Mouse (Mus musculus) embryonic facial prominence, embryonic 11.5 days (tissue): ENCODE data around the gene Map4k2. TPM values are rescaled to one million over a fixed set of nuclear protein-coding genes. Genes with fewer than 3 reads are reported as not detected.

ENCODE experiments used
- ATAC-seq: fragments of 200-750 bp; cut with Nextera tagmentation; replicated peaks from 2 replicates; pipeline ENCODE4 v1.8.0; 2017; ENCODE audit warnings: low read depth; ENCODE audit not compliant: insufficient number of reproducible peaks, low FRiP score, low TSS enrichment
- DNase-seq: peaks from one replicate; pipeline ENCODE4 v3.0.0-alpha.2; 2015; ENCODE audit warnings: low spot score
- H3K27ac ChIP-seq: fragments of 300-500 bp; sonication (generic); replicated peaks from 2 replicates; pipeline ENCODE4 v1.5.1; 2014; ENCODE audit warnings: mild to moderate bottlenecking, low read depth, low read length, control low read depth
- H3K27me3 ChIP-seq: fragments of 300-500 bp; sonication (generic); 2 replicates; pipeline ENCODE4 v1.6.1; 2014; ENCODE audit warnings: mild to moderate bottlenecking, low read length, moderate library complexity, mixed read lengths; ENCODE audit not compliant: control insufficient read depth, insufficient read depth
- H3K36me3 ChIP-seq: fragments of 300-500 bp; sonication (generic); replicated peaks from 2 replicates; pipeline ENCODE4 v1.6.1; 2014; ENCODE audit warnings: low read depth, mild to moderate bottlenecking, low read length, moderate library complexity, mixed read lengths; ENCODE audit not compliant: control insufficient read depth, insufficient read depth
- H3K4me1 ChIP-seq: fragments of 300-500 bp; sonication (generic); 2 replicates; pipeline ENCODE4 v1.6.1; 2014; ENCODE audit warnings: low read length, mixed read lengths; ENCODE audit not compliant: control insufficient read depth, insufficient read depth
- H3K4me2 ChIP-seq: fragments of 300-500 bp; sonication (generic); 2 replicates; pipeline ENCODE4 v1.6.1; 2014; ENCODE audit warnings: low read depth, mild to moderate bottlenecking, control low read depth, low read length, moderate library complexity
- H3K4me3 ChIP-seq: fragments of 300-500 bp; sonication (generic); 2 replicates; pipeline ENCODE4 v1.5.1; 2014; ENCODE audit warnings: low read depth, low read length, control low read depth
- H3K9ac ChIP-seq: fragments of 300-500 bp; sonication (generic); replicated peaks from 2 replicates; pipeline ENCODE4 v1.6.1; 2014; ENCODE audit warnings: mild to moderate bottlenecking, control low read depth, low read length
- H3K9me3 ChIP-seq: fragments of 300-500 bp; sonication (generic); replicated peaks from 2 replicates; pipeline ENCODE4 v1.6.1; 2016; ENCODE audit warnings: mild to moderate bottlenecking, low read length, inconsistent platforms, mixed read lengths; ENCODE audit not compliant: control insufficient read depth
- WGBS: fragments of 180-500 bp; shearing (Covaris S2); extraction: QIAGEN DNeasy Blood & Tissue Kit; methylation state at CpG from one replicate; pipeline ENCODE4 v1.1.7; 2014; 5-methylcytosine and 5-hydroxymethylcytosine counted together
- polyA plus RNA-seq: library from polyadenylated mRNA; unstranded; fragments of >200 nt; fragmentation: Nextera tagmentation; extraction: Ambion mirVana; gene quantifications from 2 replicates; pipeline ENCODE4 v1.2.1, GENCODE M21; 2014

Gene Map4k2
- polyA plus RNA-seq, 1 experiment from 2014 or later, result 5.6 TPM

GRCm38 (mm10) chr19:6351431-6352106, 10.6 kb downstream of the Map4k2 start:
- 62% methylated on average over 14 of the region's 14 CpGs for WGBS
- ATAC-seq (no peak), DNase-seq (no peak)
- no peak overlapping the region for H3K9ac ChIP-seq
- H3K27me3 ChIP-seq, result no peaks in the 10 kb centered on the region
- peaks cover 2% of the 10 kb centered on the region; the same call in 1 of the 2 replicates for H3K4me1 ChIP-seq
- no peak overlapping the region for H3K4me3 ChIP-seq
- no peak overlapping the region for H3K27ac ChIP-seq
- no peak overlapping the region for H3K4me2 ChIP-seq
- no peaks in the 10 kb centered on the region for H3K9me3 ChIP-seq
- H3K36me3 ChIP-seq, result peaks cover under 1% of the 10 kb centered on the region

DNA sequence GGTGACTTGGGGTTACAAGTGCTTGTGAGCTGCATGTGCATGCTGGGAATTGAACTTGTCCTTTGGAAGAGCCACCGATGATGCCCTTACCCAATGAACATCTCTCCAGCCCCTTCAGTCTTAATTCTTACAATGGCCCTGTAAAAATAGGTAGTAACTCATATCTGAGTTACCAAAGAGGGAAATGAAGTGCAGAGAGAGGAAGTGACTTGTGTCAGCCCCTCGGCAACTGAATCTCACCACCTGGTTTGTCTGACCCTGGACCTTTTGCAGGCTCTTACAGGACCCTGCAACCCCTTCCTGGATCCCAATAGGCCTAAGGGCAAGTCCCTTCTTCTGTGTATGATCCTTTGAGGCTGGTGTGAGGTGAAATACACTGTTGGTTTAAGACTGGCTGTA, 11.2 kb downstream of the Map4k2 start:
- H3K27ac ChIP-seq, result no peak overlapping the region
- no peak for ATAC-seq
- no peak for DNase-seq
- H3K9me3 ChIP-seq, result no peaks in the 10 kb centered on the region
- H3K4me2 ChIP-seq, result no peak overlapping the region
- WGBS, result 79% methylated on average over 2 of the region's 2 CpGs
- peaks cover 2% of the 10 kb centered on the region; the same call in 1 of the 2 replicates for H3K4me1 ChIP-seq
- no peaks in the 10 kb centered on the region; the same call in 1 of the 2 replicates for H3K36me3 ChIP-seq
- no peak overlapping the region for H3K9ac ChIP-seq
- no peaks in the 10 kb centered on the region for H3K27me3 ChIP-seq
- no peak overlapping the region for H3K4me3 ChIP-seq

- Histone ChIP-seq H3K4me1 (peaks cover 2% of the 10 kb centered on the region; the same call in 1 of the 2 replicates), H3K4me3 (no peak overlapping the region), H3K36me3 (no peaks in the 10 kb centered on the region; the same call in 1 of the 2 replicates), H3K27ac (no peak overlapping the region), H3K4me2 (no peak overlapping the region), H3K9me3 (no peaks in the 10 kb centered on the region), H3K9ac (no peak overlapping the region), H3K27me3 (no peaks in the 10 kb centered on the region)
- no peak for ATAC-seq
- DNase-seq, result no peak
- 80% methylated on average over 7 of the region's 7 CpGs for WGBS
These were observed 13.1 kb downstream of the Map4k2 start for GRCm38 (mm10) chr19:6354030-6354429.

DNA sequence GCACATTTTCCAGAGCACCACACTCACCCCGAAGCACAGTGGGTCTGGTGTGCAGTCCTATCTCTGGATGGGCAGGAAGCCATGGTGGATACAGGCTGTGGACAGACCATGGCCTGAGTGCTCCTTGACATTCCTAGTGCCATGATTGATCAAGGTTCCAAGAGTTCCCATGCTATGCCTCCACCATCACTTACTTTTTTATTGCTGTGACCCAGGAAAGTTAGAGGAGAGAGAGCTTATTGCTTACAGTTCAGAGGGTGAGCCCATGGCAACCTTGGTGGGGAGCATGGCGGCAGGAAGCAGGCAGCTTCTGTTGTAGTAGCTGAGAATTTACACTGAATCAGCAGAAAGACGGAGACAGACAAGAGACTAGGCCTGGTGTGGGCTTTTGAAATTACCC, 20.4 kb downstream of the Map4k2 start:
- 91% methylated on average over 3 of the region's 3 CpGs for WGBS
- Histone ChIP-seq H3K36me3 (no peaks in the 10 kb centered on the region), H3K4me3 (no peak overlapping the region), H3K27me3 (no peaks in the 10 kb centered on the region), H3K4me1 (no peaks in the 10 kb centered on the region), H3K9me3 (no peaks in the 10 kb centered on the region), H3K27ac (no peak overlapping the region), H3K9ac (no peak overlapping the region), H3K4me2 (no peak overlapping the region)
- no peak for ATAC-seq
- DNase-seq, result no peak

DNA sequence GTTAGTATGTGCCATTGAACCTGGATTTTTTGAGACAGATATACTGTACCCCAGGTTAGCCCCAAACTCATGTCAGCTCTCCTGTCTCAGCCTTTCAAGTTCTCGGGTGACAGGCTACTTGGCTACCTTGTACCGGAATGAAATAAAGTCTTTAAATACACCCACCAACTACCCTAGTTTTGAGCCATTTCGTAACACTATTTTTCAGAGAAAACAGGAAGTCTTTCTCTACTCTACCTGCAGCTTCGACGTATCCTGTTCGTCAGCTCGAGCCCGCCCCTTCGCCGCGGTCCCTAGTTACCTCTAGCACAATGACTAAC, 22.1 kb downstream of the Map4k2 start:
- no peaks in the 10 kb centered on the region for H3K4me1 ChIP-seq
- peaks cover 9% of the 10 kb centered on the region for H3K36me3 ChIP-seq
- DNase-seq, result no peak
- no peak; the same call in 1 of the 2 replicates for ATAC-seq
- no peak overlapping the region for H3K27ac ChIP-seq
- H3K4me3 ChIP-seq, result peak overlapping the region; percentile 98
- H3K9me3 ChIP-seq, result no peaks in the 10 kb centered on the region
- H3K4me2 ChIP-seq, result peak overlapping the region; percentile 8; the same call in 1 of the 2 replicates
- no peak overlapping the region for H3K9ac ChIP-seq
- H3K27me3 ChIP-seq, result no peaks in the 10 kb centered on the region
- 1% methylated on average over 11 of the region's 11 CpGs for WGBS

DNA sequence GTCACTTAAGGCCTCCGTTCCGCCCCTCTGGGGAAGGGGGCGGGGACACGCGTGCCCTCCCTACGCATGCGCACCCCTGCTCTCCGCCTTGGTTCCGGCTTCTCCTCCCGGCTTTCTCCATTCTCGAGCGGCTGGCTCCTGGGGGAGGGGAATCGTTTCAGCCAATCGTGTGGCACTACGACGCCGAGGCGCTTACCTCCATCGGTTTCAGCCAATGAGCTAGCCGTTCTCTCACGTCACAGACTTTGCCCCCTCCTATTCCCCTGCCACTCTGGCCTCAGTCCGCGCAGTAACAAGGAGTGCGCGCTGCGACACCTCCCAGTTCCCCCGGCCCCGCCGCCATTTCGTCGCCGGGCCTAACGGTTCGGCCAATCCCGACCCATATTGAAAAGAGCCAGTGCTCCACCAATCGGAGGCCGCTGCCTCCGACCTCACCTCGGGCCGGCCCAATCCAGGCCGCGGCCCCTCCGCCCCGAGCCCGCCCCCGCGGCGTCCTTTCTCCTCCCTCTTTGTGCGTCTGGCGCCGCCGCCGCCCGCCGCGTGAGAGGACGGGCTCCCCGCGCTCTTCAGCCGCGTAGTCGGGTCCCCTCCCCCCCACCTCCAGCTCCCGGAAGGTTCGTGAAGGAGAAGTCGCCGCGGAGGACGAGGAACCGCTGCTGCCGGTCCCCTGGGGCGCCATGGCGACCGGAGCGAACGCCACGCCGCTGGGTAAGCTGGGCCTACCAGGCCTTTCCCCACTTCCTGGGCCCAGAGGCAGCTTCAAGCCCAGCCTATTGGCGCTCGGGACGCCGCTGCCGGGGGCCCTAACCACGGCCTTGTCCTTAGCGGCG, 22.7 kb downstream of the Map4k2 start, which contains the start of gene Sf1:
Sf1 (plus strand) TSS at position 280 of the 830 bp plus-strand sequence.
- ATAC-seq, result peak; percentile 99

DNA sequence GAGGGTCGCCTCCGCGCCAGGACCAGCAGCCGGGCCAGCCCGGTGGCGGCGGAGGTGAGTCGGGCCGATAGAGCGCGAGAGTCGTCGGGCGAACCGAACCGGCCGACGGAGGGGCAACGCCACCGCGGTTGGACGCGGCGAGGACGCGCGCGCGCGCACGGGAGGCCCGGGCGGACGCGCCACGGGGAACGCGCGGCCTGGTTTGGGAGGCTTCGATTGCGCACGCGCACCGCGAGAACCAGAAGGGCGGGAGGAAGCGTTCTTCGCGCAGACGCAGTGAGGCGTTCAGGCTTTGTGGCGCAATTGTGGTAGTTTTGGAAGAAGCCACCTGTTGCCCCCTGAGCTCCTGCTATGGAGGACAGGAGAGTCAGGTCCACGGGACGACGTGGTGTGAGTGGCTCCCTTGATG, 23.4 kb downstream of the Map4k2 start:
- ATAC-seq, result no peak
- peaks cover 10% of the 10 kb centered on the region for H3K36me3 ChIP-seq

More for the DNA sequence above, 22.7 kb downstream of the Map4k2 start, which contains the start of gene Sf1:
- Histone ChIP-seq H3K4me3 (peak within 1 kb of the TSS; percentile 98), H3K36me3 (peaks cover 9% of the 10 kb centered on the region), H3K9me3 (no peaks in the 10 kb centered on the region), H3K9ac (peak within 1 kb of the TSS; percentile 96), H3K4me1 (no peaks in the 10 kb centered on the region), H3K27me3 (no peaks in the 10 kb centered on the region), H3K4me2 (peak within 1 kb of the TSS; percentile 55), H3K27ac (peak within 1 kb of the TSS; percentile 98)
- peak; percentile 100 for DNase-seq
- 1% methylated on average over 85 of the region's 85 CpGs for WGBS

GRCm38 (mm10) chr19:6364842-6365241, 23.9 kb downstream of the Map4k2 start:
- no peaks in the 10 kb centered on the region for H3K4me1 ChIP-seq
- peak overlapping the region; percentile 55 for H3K4me2 ChIP-seq
- H3K9me3 ChIP-seq, result no peaks in the 10 kb centered on the region
- no peaks in the 10 kb centered on the region for H3K27me3 ChIP-seq
- H3K36me3 ChIP-seq, result peaks cover 12% of the 10 kb centered on the region
- H3K4me3 ChIP-seq, result peak overlapping the region; percentile 98
- no peak overlapping the region for H3K27ac ChIP-seq
- WGBS, result 2% methylated on average over 2 of the region's 2 CpGs
- H3K9ac ChIP-seq, result peak overlapping the region; percentile 96
- DNase-seq (no peak), ATAC-seq (no peak)

More for the DNA sequence above, 23.4 kb downstream of the Map4k2 start:
- Histone ChIP-seq H3K4me2 (peak overlapping the region; percentile 55), H3K4me1 (no peaks in the 10 kb centered on the region), H3K4me3 (peak overlapping the region; percentile 98), H3K9me3 (no peaks in the 10 kb centered on the region), H3K9ac (peak overlapping the region; percentile 96), H3K27ac (peak overlapping the region; percentile 98), H3K27me3 (no peaks in the 10 kb centered on the region)
- DNase-seq, result peak; percentile 92
- under 1% methylated on average over 55 of the region's 55 CpGs for WGBS
